Mouse (Mus musculus): ENCODE measurements around the gene BC025920. TPM values are rescaled to one million over a fixed set of nuclear protein-coding genes. Genes with fewer than 3 reads are reported as not detected.
A peak's percentile ranks its signal among the peaks of the same experiment; 100 is the strongest.

The BC025920 gene
- total and polyA plus RNA-seq, 2 experiments, result 0.55 to 0.56 TPM

GRCm38 (mm10) chr10:81575695-81576094 lies 30.4 kb upstream of the BC025920 start:
- DNase-seq (ENCODE audit: extremely low read depth, low read depth, low spot score), result no peak
- WGBS, result 15% methylated on average over 6 of the region's 6 CpGs
- H3K4me1 ChIP-seq (ENCODE audit: control insufficient read depth, insufficient read depth, low read length), result peaks cover 16% of the 10 kb centered on the region
- H3K79me2 ChIP-seq (ENCODE audit: control insufficient read depth, insufficient read depth, low read length), result no peaks in the 10 kb centered on the region
- peak overlapping the region; percentile 76 for H3K9ac ChIP-seq (ENCODE audit: low read depth, low read length)
- no peak overlapping the region for H3K27ac ChIP-seq (replicated peaks; ENCODE audit: insufficient read depth, low read depth, low read length)
- H3K4me3 ChIP-seq (ENCODE audit: insufficient read depth, low read depth, low read length), result peak overlapping the region; percentile 75
- no peaks in the 10 kb centered on the region for H3K27me3 ChIP-seq (ENCODE audit: control insufficient read depth, insufficient read depth, low read length)
- no peak for TF ChIP-seq CTCF (IDR thresholded peaks at IDR 0.05; ENCODE audit: low read depth, low read length)
- TF ChIP-seq POLR2A (IDR thresholded peaks at IDR 0.05; ENCODE audit: extremely low read depth, insufficient read depth, low read length), result no peak
- no peaks in the 10 kb centered on the region for H3K36me3 ChIP-seq (ENCODE audit: control insufficient read depth, insufficient read depth, low read length)

GRCm38 (mm10) chr10:81579967-81580366 lies 26.1 kb upstream of the BC025920 start:
- 87% methylated on average over 4 of the region's 4 CpGs for WGBS
- TF ChIP-seq CTCF (IDR thresholded peaks at IDR 0.05; ENCODE audit: low read depth, low read length) (no peak), POLR2A (IDR thresholded peaks at IDR 0.05; ENCODE audit: extremely low read depth, insufficient read depth, low read length) (no peak)
- peaks cover 8% of the 10 kb centered on the region; the same call in 1 of the 2 replicates for H3K4me1 ChIP-seq (ENCODE audit: control insufficient read depth, insufficient read depth, low read length)
- no peak overlapping the region for H3K9ac ChIP-seq (ENCODE audit: low read depth, low read length)
- DNase-seq (ENCODE audit: extremely low read depth, low read depth, low spot score), result no peak
- H3K79me2 ChIP-seq (ENCODE audit: control insufficient read depth, insufficient read depth, low read length), result no peaks in the 10 kb centered on the region
- H3K4me3 ChIP-seq (ENCODE audit: insufficient read depth, low read depth, low read length), result no peak overlapping the region
- no peaks in the 10 kb centered on the region for H3K27me3 ChIP-seq (ENCODE audit: control insufficient read depth, insufficient read depth, low read length)
- no peak overlapping the region for H3K27ac ChIP-seq (replicated peaks; ENCODE audit: insufficient read depth, low read depth, low read length)
- H3K36me3 ChIP-seq (ENCODE audit: control insufficient read depth, insufficient read depth, low read length), result no peaks in the 10 kb centered on the region

DNA sequence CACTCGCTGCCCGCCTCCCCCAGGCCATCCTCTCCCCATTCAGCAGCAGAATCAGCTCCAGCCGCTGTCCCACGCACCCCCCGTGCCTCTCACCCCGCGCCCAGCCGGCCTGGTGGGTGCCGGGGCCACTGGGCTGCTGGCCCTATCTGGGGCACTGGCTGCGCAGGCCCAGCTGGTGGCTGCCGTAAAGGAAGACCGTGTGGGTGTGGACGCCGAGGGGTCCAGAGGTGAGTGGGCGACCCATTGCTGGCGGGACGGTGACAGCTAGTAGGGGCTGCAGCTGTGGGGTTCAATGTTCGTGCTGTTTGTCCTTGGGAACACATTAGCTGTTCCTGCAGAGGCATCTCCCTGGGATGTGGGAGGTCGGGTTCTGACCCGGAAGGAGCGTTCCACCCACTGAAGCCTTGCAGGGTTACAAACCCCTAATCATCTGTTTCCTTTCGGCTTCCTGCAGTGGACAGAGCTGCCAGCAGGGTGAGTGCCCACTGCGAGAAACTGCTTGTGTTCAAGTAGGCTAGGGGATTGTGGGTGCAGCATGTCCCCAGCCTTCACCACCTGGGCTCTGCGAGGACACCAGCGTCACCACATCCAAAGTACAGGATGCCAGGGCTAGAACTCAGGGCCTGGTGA lies 25.5 kb upstream of the BC025920 start:
- Histone ChIP-seq H3K4me1 (ENCODE audit: control insufficient read depth, insufficient read depth, low read length) (peaks cover 6% of the 10 kb centered on the region; the same call in 1 of the 2 replicates), H3K27me3 (ENCODE audit: control insufficient read depth, insufficient read depth, low read length) (no peaks in the 10 kb centered on the region), H3K9ac (ENCODE audit: low read depth, low read length) (peak overlapping the region; percentile 8; the same call in 1 of the 2 replicates), H3K36me3 (ENCODE audit: control insufficient read depth, insufficient read depth, low read length) (no peaks in the 10 kb centered on the region; the same call in 1 of the 2 replicates), H3K4me3 (ENCODE audit: insufficient read depth, low read depth, low read length) (no peak overlapping the region), H3K79me2 (ENCODE audit: control insufficient read depth, insufficient read depth, low read length) (no peaks in the 10 kb centered on the region), H3K27ac (replicated peaks; ENCODE audit: insufficient read depth, low read depth, low read length) (no peak overlapping the region)
- WGBS, result 78% methylated on average over 24 of the region's 25 CpGs
- TF ChIP-seq POLR2A (IDR thresholded peaks at IDR 0.05; ENCODE audit: extremely low read depth, insufficient read depth, low read length), result no peak
- TF ChIP-seq CTCF (IDR thresholded peaks at IDR 0.05; ENCODE audit: low read depth, low read length), result peak; percentile 37
- DNase-seq (ENCODE audit: extremely low read depth, low read depth, low spot score), result no peak

- no peak overlapping the region for H3K9ac ChIP-seq (ENCODE audit: low read depth, low read length)
- no peak for DNase-seq (ENCODE audit: extremely low read depth, low read depth, low spot score)
- no peak overlapping the region for H3K27ac ChIP-seq (replicated peaks; ENCODE audit: insufficient read depth, low read depth, low read length)
- no peaks in the 10 kb centered on the region for H3K79me2 ChIP-seq (ENCODE audit: control insufficient read depth, insufficient read depth, low read length)
- peaks cover 2% of the 10 kb centered on the region; the same call in 1 of the 2 replicates for H3K36me3 ChIP-seq (ENCODE audit: control insufficient read depth, insufficient read depth, low read length)
- H3K4me1 ChIP-seq (ENCODE audit: control insufficient read depth, insufficient read depth, low read length), result no peaks in the 10 kb centered on the region
- H3K4me3 ChIP-seq (ENCODE audit: insufficient read depth, low read depth, low read length), result no peak overlapping the region
- no peaks in the 10 kb centered on the region for H3K27me3 ChIP-seq (ENCODE audit: control insufficient read depth, insufficient read depth, low read length)
- 81% methylated on average over 6 of the region's 6 CpGs for WGBS
- TF ChIP-seq POLR2A (IDR thresholded peaks at IDR 0.05; ENCODE audit: extremely low read depth, insufficient read depth, low read length), result no peak
Observed at GRCm38 (mm10) chr10:81583347-81583746, 22.7 kb upstream of the BC025920 start.

- WGBS, result 92% methylated on average over 7 of the region's 7 CpGs
- Histone ChIP-seq H3K27me3 (ENCODE audit: control insufficient read depth, insufficient read depth, low read length) (no peaks in the 10 kb centered on the region), H3K36me3 (ENCODE audit: control insufficient read depth, insufficient read depth, low read length) (peaks cover 2% of the 10 kb centered on the region; the same call in 1 of the 2 replicates), H3K4me1 (ENCODE audit: control insufficient read depth, insufficient read depth, low read length) (no peaks in the 10 kb centered on the region), H3K27ac (replicated peaks; ENCODE audit: insufficient read depth, low read depth, low read length) (no peak overlapping the region), H3K9ac (ENCODE audit: low read depth, low read length) (no peak overlapping the region), H3K4me3 (ENCODE audit: insufficient read depth, low read depth, low read length) (no peak overlapping the region), H3K79me2 (ENCODE audit: control insufficient read depth, insufficient read depth, low read length) (no peaks in the 10 kb centered on the region)
- TF ChIP-seq POLR2A (IDR thresholded peaks at IDR 0.05; ENCODE audit: extremely low read depth, insufficient read depth, low read length) (no peak), CTCF (IDR thresholded peaks at IDR 0.05; ENCODE audit: low read depth, low read length) (no peak)
- no peak for DNase-seq (ENCODE audit: extremely low read depth, low read depth, low spot score)
Observed at GRCm38 (mm10) chr10:81588739-81589138, 17.3 kb upstream of the BC025920 start.

DNA sequence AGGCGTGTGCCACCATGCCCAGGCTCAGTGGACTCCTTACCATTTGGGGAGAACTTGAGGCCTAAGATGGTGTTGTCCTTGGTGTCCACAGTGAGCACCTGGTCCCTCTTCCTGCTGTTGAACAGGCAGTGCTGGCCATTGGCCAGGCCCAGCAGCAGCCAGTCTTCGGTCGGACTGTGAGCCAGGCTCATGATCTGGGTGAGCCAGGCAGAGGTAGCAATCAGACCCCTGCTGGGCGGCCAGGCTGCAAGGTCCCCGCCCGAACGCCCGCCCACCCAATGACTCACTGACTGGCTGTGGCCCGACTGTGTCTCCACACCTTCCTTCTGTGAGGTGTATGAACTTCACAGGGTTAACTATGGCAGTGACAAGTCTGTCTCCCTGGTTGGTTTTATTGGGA lies 14.2 kb upstream of the BC025920 start:
- TF ChIP-seq POLR2A (IDR thresholded peaks at IDR 0.05; ENCODE audit: extremely low read depth, insufficient read depth, low read length) (no peak), CTCF (IDR thresholded peaks at IDR 0.05; ENCODE audit: low read depth, low read length) (no peak)
- H3K4me1 ChIP-seq (ENCODE audit: control insufficient read depth, insufficient read depth, low read length), result no peaks in the 10 kb centered on the region
- H3K27me3 ChIP-seq (ENCODE audit: control insufficient read depth, insufficient read depth, low read length), result no peaks in the 10 kb centered on the region
- WGBS, result 81% methylated on average over 9 of the region's 9 CpGs
- peaks cover 2% of the 10 kb centered on the region; the same call in 1 of the 2 replicates for H3K36me3 ChIP-seq (ENCODE audit: control insufficient read depth, insufficient read depth, low read length)
- DNase-seq (ENCODE audit: extremely low read depth, low read depth, low spot score), result no peak
- no peaks in the 10 kb centered on the region for H3K79me2 ChIP-seq (ENCODE audit: control insufficient read depth, insufficient read depth, low read length)
- H3K27ac ChIP-seq (replicated peaks; ENCODE audit: insufficient read depth, low read depth, low read length), result no peak overlapping the region
- H3K9ac ChIP-seq (ENCODE audit: low read depth, low read length), result no peak overlapping the region
- no peak overlapping the region for H3K4me3 ChIP-seq (ENCODE audit: insufficient read depth, low read depth, low read length)

Data from liver, adult 2 months (tissue).